Mouse (Mus musculus) hindbrain, embryonic 12.5 days (tissue): ENCODE results near the gene Gm3336. TPM values are rescaled to one million over a fixed set of nuclear protein-coding genes. Genes with fewer than 3 reads are reported as not detected.

ENCODE experiments used
- ATAC-seq: fragments of 200-750 bp; cut with Nextera tagmentation; 2 replicates; pipeline ENCODE4 v1.8.0; 2017; ENCODE audit warnings: moderate TSS enrichment; ENCODE audit not compliant: low FRiP score
- H3K27ac ChIP-seq: fragments of 300-500 bp; sonication (generic); 2 replicates; pipeline ENCODE4 v1.5.1; 2016; ENCODE audit warnings: mild to moderate bottlenecking
- H3K27me3 ChIP-seq: fragments of 300-500 bp; sonication (generic); 2 replicates; pipeline ENCODE4 v1.6.1; 2016; ENCODE audit warnings: mild to moderate bottlenecking
- H3K36me3 ChIP-seq: fragments of 300-500 bp; sonication (generic); 2 replicates; pipeline ENCODE4 v1.6.1; 2016; ENCODE audit warnings: mild to moderate bottlenecking
- H3K4me1 ChIP-seq: fragments of 300-500 bp; sonication (generic); 2 replicates; pipeline ENCODE4 v1.6.1; 2016
- H3K4me2 ChIP-seq: fragments of 300-500 bp; sonication (generic); replicated peaks from 2 replicates; pipeline ENCODE4 v1.6.1; 2016; ENCODE audit warnings: mild to moderate bottlenecking
- H3K4me3 ChIP-seq: fragments of 300-500 bp; sonication (generic); 2 replicates; pipeline ENCODE4 v1.5.1; 2016; ENCODE audit warnings: mild to moderate bottlenecking
- H3K9ac ChIP-seq: fragments of 300-500 bp; sonication (generic); 2 replicates; pipeline ENCODE4 v1.6.1; 2016; ENCODE audit warnings: mild to moderate bottlenecking, moderate library complexity
- H3K9me3 ChIP-seq: fragments of 300-500 bp; sonication (generic); replicated peaks from 2 replicates; pipeline ENCODE4 v1.6.1; 2016; ENCODE audit warnings: mild to moderate bottlenecking
- WGBS: fragments of 180-500 bp; shearing (Covaris S2); methylation state at CpG from one replicate; pipeline ENCODE4 v1.1.7; 2016; 5-methylcytosine and 5-hydroxymethylcytosine counted together
- polyA plus RNA-seq: library from polyadenylated mRNA; unstranded; fragments of >200 nt; fragmentation: Nextera tagmentation; extraction: Ambion mirVana; gene quantifications from 2 replicates; pipeline ENCODE4 v1.2.1, GENCODE M21; 2016

The Gm3336 gene
- polyA plus RNA-seq, 1 experiment from 2014 or later: not detected

DNA sequence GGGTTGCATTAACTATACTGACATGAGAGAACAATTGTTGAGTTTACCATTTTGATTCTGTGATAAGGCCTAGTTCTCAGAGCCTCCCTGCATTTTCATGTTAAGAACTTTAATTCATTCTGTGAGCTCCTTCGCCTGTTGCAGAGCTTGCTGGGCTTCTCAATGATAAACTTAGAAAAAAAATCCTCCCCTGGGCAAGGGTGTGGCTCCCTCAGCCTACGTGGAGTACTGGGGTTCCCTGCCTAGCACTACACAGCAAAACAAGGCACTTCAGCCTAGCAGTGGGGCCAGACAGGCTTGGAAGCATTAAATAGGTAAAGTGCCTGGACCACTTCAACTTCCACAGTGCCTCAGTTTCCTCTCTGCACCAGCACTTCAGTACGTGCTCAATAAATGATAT, 36.9 kb upstream of the Gm3336 start:
- peaks cover 26% of the 10 kb centered on the region for H3K36me3 ChIP-seq
- WGBS: 80% methylated on average over 3 of the region's 3 CpGs
- ATAC-seq: no peak
- H3K9ac ChIP-seq: no peak overlapping the region
- peaks cover 6% of the 10 kb centered on the region for H3K4me1 ChIP-seq
- H3K9me3 ChIP-seq: no peaks in the 10 kb centered on the region
- peaks cover 6% of the 10 kb centered on the region; the same call in 1 of the 2 replicates for H3K27me3 ChIP-seq
- no peak overlapping the region for H3K4me3 ChIP-seq
- no peak overlapping the region for H3K27ac ChIP-seq
- H3K4me2 ChIP-seq: no peak overlapping the region

DNA sequence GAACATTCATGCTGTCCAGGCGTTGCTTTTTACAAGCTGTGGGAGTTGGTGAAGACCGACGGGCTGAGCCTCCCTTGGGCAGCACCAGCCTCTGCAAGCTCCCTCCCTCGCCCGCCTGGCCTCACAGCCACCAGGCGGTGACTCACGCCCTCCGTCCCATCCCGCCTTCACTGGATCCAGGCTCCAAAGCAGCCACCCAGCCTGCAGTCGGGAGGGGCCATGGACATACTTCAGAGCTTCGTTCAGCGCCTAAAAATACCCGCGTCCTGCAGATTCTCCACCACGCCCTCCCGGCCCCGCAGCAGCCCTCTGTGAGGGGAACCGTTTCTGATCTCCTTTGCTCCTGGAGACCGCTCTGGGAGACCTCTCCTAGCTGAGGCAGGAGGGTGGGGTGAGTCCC, 36.1 kb upstream of the Gm3336 start:
- peak overlapping the region; percentile 32; the same call in 1 of the 2 replicates for H3K9ac ChIP-seq
- peak overlapping the region; percentile 25; the same call in 1 of the 2 replicates for H3K4me2 ChIP-seq
- H3K9me3 ChIP-seq: no peaks in the 10 kb centered on the region
- H3K27me3 ChIP-seq: peaks cover 6% of the 10 kb centered on the region; the same call in 1 of the 2 replicates
- WGBS: 11% methylated on average over 19 of the region's 19 CpGs
- no peak for ATAC-seq
- H3K4me1 ChIP-seq: peaks cover 6% of the 10 kb centered on the region
- no peak overlapping the region for H3K4me3 ChIP-seq
- peaks cover 24% of the 10 kb centered on the region for H3K36me3 ChIP-seq
- no peak overlapping the region for H3K27ac ChIP-seq

DNA sequence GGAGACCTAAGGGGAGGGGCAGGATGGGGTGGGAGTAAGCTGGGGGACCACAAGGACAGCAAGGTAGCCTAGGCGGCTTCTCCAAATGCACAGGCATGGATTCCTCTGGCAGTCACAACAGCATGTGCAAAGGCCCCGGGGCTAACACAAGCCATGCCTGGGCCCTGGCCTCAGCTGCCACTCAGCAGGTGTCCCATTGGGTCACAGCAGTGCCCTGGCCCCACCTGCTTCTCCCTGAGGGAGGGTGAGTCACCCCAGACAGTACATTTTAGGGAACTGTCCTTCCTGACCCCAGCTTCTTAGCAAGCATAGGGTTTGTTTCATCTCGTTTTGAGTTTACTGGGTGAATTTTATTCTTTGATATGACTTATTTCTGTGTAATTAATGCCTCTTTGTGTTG, 35.7 kb upstream of the Gm3336 start:
- Histone ChIP-seq H3K4me3 (no peak overlapping the region), H3K4me1 (peaks cover 6% of the 10 kb centered on the region), H3K9me3 (no peaks in the 10 kb centered on the region), H3K36me3 (peaks cover 20% of the 10 kb centered on the region), H3K27ac (no peak overlapping the region), H3K9ac (no peak overlapping the region), H3K4me2 (no peak overlapping the region), H3K27me3 (peaks cover 6% of the 10 kb centered on the region; the same call in 1 of the 2 replicates)
- 66% methylated on average over 3 of the region's 3 CpGs for WGBS
- ATAC-seq: no peak

DNA sequence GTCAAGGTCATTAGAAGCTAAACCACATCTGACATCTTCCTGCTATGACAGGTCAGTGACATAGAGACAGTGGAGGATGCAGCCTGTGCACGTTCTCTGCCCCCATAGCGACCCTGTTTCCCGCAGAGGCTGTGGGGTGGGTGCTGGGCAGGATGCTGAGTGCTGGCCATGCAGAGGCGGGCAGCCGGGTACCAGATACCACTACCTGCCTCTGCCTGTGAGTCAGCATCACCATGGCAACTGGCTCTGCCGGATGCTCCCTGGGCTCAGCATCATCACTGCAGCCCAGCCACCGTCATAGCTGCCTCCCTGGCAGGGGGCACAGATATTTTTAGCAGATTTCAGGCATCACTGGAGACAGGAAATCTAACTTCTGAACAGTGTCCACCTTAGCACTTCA, 34.1 kb upstream of the Gm3336 start:
- Histone ChIP-seq H3K9ac (no peak overlapping the region), H3K27me3 (peaks cover 6% of the 10 kb centered on the region; the same call in 1 of the 2 replicates), H3K9me3 (no peaks in the 10 kb centered on the region), H3K4me1 (peaks cover 6% of the 10 kb centered on the region), H3K27ac (no peak overlapping the region), H3K4me2 (no peak overlapping the region), H3K4me3 (no peak overlapping the region), H3K36me3 (peaks cover 4% of the 10 kb centered on the region; the same call in 1 of the 2 replicates)
- no peak for ATAC-seq
- WGBS: 39% methylated on average over 7 of the region's 7 CpGs

DNA sequence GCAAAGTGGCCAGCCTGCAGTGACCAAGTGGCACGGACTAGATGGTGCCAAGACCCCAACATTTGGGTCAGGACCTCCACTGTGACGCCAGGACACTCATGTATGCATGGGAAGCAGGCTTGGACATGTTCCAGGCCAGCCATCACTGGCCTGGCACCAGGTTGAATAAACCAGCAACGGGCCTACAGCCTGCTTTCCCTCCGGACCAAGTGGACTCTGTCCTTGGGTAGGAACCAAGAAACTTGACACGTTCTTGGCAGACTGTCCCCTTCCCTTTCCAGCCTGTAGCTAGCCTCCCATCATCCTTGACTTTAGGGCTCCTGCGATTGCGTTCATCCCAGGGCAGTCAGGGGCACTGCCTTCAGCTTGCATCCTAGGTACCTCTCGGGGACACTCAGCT, 30.8 kb upstream of the Gm3336 start:
- ATAC-seq: no peak
- Histone ChIP-seq H3K27me3 (peaks cover 2% of the 10 kb centered on the region; the same call in 1 of the 2 replicates), H3K9me3 (no peaks in the 10 kb centered on the region), H3K4me3 (no peak overlapping the region), H3K27ac (no peak overlapping the region), H3K36me3 (no peaks in the 10 kb centered on the region), H3K4me1 (peaks cover 17% of the 10 kb centered on the region), H3K4me2 (no peak overlapping the region), H3K9ac (no peak overlapping the region)
- 87% methylated on average over 8 of the region's 8 CpGs for WGBS

DNA sequence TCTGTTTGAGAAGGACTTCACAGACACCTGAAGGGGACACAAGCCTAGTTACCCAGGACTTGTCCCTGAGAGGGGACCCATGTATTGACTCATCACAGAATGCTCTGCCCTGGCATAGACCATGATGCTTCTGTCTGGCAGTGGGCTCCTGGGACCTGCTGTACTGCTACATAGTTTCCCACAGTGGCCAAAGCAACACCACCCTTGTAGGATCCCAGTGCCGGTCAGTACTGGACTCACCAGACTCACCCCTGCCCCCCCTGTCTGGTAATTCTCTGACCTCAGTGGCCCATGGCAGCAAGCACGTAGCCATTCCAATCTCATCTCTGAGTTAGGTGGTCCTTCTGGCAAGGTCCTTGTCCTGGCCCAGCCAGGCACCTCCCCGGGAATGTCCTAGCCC, 30.2 kb upstream of the Gm3336 start:
- Histone ChIP-seq H3K36me3 (no peaks in the 10 kb centered on the region), H3K4me2 (no peak overlapping the region), H3K27me3 (no peaks in the 10 kb centered on the region), H3K9me3 (no peaks in the 10 kb centered on the region), H3K9ac (no peak overlapping the region), H3K4me1 (peaks cover 17% of the 10 kb centered on the region), H3K4me3 (no peak overlapping the region), H3K27ac (no peak overlapping the region)
- WGBS: 90% methylated on average over 3 of the region's 3 CpGs
- no peak for ATAC-seq

DNA sequence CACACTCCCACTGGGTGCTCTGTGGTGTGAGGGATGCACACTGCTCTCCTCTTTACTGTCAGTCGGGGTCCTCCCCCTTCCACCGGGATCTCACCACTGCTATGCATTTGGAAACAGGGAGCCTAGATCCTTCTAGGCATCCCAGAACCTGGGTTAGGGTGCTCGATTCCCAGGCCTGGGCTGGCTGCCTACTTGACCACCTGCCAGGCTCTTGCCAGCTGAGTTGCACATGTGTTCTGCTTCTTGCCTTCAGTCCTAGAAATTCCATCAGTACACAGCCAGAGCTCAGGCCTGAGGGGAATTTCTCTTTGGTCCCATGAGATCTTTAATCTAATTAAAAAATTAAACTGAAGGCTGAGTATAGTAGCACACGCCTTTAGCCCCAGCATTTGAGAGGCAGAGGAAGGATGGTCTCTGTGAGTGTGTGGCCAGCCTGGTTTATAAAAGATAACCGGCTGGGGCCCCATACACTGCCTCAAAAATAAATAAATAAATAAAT, 28.4 kb upstream of the Gm3336 start:
- H3K9me3 ChIP-seq: no peaks in the 10 kb centered on the region
- 80% methylated on average over 5 of the region's 5 CpGs for WGBS
- no peak for ATAC-seq
- peaks cover 17% of the 10 kb centered on the region for H3K4me1 ChIP-seq
- no peak overlapping the region for H3K9ac ChIP-seq
- no peaks in the 10 kb centered on the region for H3K27me3 ChIP-seq
- H3K27ac ChIP-seq: no peak overlapping the region
- H3K36me3 ChIP-seq: no peaks in the 10 kb centered on the region
- no peak overlapping the region for H3K4me3 ChIP-seq
- H3K4me2 ChIP-seq: no peak overlapping the region

DNA sequence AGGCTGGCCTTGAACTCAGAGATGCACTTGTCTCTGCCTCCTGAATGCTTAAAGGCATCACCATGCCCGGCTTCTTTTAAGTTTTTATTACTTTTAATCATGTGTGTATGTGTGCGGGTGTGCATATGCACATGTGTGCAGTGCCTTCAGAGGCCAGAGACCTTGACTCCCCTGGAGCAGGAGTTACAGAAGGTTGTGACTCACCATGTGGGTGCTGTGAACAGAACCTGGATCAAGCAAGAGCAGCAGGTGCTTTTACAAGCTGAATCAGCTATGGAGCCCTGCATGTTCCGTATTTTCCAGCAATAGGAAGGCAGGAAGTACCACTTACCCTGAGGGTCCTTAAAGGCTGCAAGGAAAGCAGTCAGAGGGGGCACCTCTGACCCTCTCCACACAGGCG, 27.1 kb upstream of the Gm3336 start:
- Histone ChIP-seq H3K9ac (peak overlapping the region; percentile 42; the same call in 1 of the 2 replicates), H3K4me3 (peak overlapping the region; percentile 26), H3K9me3 (no peaks in the 10 kb centered on the region), H3K27ac (peak overlapping the region; percentile 76), H3K4me1 (peaks cover 29% of the 10 kb centered on the region), H3K27me3 (no peaks in the 10 kb centered on the region), H3K4me2 (peak overlapping the region; percentile 48), H3K36me3 (no peaks in the 10 kb centered on the region)
- ATAC-seq: peak; percentile 0
- 62% methylated on average over 4 of the region's 4 CpGs for WGBS

DNA sequence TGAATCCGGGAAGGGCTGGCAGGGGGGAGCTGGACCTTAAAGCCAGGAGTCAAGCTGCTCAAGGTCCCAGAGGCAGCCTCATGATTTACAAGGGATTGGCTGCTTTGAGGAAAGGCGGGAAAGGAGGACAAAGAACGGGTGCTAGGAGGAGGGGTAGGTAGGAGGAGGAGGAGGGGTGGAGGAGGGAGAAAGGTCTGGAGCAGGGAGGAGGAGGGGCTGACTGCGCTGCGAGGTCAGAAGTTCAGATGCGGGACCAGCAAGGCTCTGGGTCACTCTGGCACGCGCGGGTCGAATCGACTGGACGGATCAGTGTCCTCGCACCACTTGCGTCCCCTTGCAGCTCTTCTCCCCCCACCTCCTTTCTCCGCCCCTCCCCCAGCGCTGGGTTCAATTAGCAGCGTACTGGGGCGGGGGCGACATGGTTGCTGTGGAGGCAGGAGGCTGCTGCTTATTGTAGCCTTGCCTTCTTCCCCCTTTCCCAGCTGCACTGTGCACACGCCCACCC, 26.6 kb upstream of the Gm3336 start:
- H3K4me2 ChIP-seq: peak overlapping the region; percentile 48
- H3K9me3 ChIP-seq: no peaks in the 10 kb centered on the region
- peak overlapping the region; percentile 76 for H3K27ac ChIP-seq
- H3K27me3 ChIP-seq: no peaks in the 10 kb centered on the region
- H3K9ac ChIP-seq: peak overlapping the region; percentile 42; the same call in 1 of the 2 replicates
- WGBS: 1% methylated on average over 18 of the region's 20 CpGs
- peak overlapping the region; percentile 26 for H3K4me3 ChIP-seq
- peak; percentile 67 for ATAC-seq
- peaks cover 35% of the 10 kb centered on the region for H3K4me1 ChIP-seq
- H3K36me3 ChIP-seq: no peaks in the 10 kb centered on the region

DNA sequence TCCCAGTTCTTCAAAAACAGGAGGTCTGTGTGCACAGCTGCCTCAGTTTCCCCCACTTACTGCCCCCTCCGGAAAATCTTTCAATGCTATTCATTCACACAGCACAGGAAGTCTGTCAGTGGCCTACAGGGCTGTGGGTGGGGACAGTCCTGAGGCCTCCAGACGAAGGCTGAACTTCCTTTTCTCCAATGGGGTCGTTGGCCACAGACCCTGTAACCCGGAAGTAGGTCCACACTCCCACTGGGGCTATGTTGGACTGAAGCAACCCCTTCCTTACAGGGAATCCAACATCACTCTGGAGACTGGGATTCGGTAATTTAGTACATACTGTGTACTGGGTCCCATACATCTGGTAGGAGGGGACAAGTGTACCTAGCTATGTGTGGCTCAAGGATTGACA, 24.7 kb upstream of the Gm3336 start:
- H3K4me1 ChIP-seq: peaks cover 49% of the 10 kb centered on the region
- H3K9me3 ChIP-seq: no peaks in the 10 kb centered on the region
- no peak overlapping the region for H3K9ac ChIP-seq
- ATAC-seq: no peak
- no peak overlapping the region for H3K4me2 ChIP-seq
- no peak overlapping the region for H3K4me3 ChIP-seq
- no peaks in the 10 kb centered on the region for H3K36me3 ChIP-seq
- no peaks in the 10 kb centered on the region for H3K27me3 ChIP-seq
- 83% methylated on average over 5 of the region's 5 CpGs for WGBS
- no peak overlapping the region for H3K27ac ChIP-seq

DNA sequence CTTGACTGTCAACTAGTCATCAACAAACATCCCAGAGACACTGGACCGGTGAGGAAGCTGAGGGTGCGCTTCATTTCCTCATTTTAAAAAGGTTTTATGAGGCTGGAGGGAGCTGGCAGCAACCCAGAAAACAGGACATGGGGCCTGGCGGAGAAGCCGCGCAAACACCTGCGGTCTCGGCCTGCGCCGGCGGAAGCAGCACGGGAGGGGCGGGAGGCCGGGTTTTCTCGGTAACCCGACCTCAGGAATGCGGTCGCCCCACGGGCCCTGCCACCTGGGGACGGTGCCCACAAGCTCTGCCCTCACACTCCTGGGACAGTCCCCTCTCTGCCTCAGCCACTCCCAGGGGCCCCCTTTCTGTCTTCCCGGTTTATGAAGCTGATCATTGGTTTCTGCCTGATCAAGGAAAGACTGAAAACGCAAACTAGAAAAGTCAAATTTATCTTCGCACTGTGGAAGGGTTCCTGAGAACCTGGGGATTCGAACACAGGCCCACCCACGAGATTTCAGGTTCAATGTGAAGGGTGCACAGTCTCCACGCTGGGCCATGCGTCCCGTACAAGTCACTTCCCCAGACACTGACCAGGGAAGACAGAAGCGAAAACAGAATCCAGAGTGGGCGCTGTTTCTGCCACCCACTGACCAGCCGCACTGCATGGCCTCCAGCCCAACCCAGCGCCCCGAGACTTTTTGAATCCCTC, 22.9 kb upstream of the Gm3336 start:
- Histone ChIP-seq H3K27ac (peak overlapping the region; percentile 77), H3K9me3 (no peaks in the 10 kb centered on the region), H3K4me1 (peaks cover 45% of the 10 kb centered on the region), H3K27me3 (no peaks in the 10 kb centered on the region), H3K4me3 (no peak overlapping the region), H3K9ac (no peak overlapping the region), H3K36me3 (no peaks in the 10 kb centered on the region), H3K4me2 (no peak overlapping the region)
- WGBS: 29% methylated on average over 32 of the region's 32 CpGs
- no peak for ATAC-seq

DNA sequence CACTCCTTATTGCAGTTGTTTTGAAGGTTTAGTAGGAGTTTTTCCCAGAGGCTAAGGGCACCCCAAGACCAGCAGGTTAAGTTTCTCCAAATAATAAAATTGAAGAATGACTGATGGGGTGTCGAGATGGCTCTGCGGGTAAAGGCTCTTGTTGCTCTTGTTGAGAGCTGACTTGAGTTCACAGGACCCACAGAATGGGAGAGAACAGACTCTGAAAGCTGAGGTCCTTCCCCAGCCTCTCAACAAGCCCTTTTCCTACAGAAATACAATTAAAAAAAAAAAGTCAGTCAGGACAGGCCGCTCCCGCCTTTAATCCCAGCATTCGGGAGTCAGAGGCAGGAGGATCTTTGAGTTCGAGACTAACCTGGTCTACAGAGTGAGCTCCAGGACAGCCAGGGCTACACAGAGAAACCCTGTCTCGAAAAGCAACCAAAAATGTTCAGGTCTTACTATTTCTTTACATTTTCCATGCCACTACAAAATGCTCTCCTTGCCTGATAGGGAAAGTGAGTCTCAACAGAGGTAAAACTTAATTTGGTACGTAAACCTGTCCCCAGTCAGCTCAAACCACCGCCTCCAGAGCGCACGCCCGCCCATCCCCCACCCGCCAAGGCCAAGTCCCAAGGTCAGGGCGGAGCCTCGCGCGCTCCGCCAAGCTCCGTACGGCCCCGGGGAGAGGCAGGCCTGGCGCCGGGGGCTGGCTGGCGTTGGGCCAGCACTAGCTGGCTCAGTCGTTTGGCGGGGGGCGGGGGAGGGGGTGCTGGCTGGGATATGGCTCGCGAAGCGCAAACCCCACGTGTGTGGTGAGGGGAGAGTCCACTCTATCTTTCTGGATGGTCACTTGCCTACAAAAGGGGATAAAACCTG, 22.1 kb upstream of the Gm3336 start:
- Histone ChIP-seq H3K4me3 (peak overlapping the region; percentile 17), H3K27me3 (no peaks in the 10 kb centered on the region), H3K27ac (peak overlapping the region; percentile 77), H3K4me2 (peak overlapping the region; percentile 55), H3K9me3 (no peaks in the 10 kb centered on the region), H3K36me3 (no peaks in the 10 kb centered on the region), H3K4me1 (peaks cover 48% of the 10 kb centered on the region), H3K9ac (peak overlapping the region; percentile 56)
- 5% methylated on average over 31 of the region's 31 CpGs for WGBS
- ATAC-seq: no peak
